Mouse (Mus musculus): Measurements from ENCODE around the gene Rep15.

Gene Rep15

GRCm38 (mm10) chr6:147032303-147032925, at the start of gene Rep15:
Rep15 (plus strand) TSS chr6:147032584.
- DNase-seq (ENCODE audit: low read depth): no peak

- peak; percentile 66 for DNase-seq (ENCODE audit: low read depth)
Measured at GRCm38 (mm10) chr6:146984569-146984968, 47.8 kb upstream of the Rep15 start.

GRCm38 (mm10) chr6:146994236-146994635, 38.1 kb upstream of the Rep15 start:
- DNase-seq (ENCODE audit: low read depth): peak; percentile 90

- no peak for DNase-seq (ENCODE audit: low read depth)
Measured at GRCm38 (mm10) chr6:146995391-146995790, 37.0 kb upstream of the Rep15 start.

- DNase-seq (ENCODE audit: low read depth): no peak
Measured at GRCm38 (mm10) chr6:146995878-146996277, 36.5 kb upstream of the Rep15 start.

GRCm38 (mm10) chr6:146997006-146997405, 35.4 kb upstream of the Rep15 start:
- DNase-seq (ENCODE audit: low read depth): no peak

DNA sequence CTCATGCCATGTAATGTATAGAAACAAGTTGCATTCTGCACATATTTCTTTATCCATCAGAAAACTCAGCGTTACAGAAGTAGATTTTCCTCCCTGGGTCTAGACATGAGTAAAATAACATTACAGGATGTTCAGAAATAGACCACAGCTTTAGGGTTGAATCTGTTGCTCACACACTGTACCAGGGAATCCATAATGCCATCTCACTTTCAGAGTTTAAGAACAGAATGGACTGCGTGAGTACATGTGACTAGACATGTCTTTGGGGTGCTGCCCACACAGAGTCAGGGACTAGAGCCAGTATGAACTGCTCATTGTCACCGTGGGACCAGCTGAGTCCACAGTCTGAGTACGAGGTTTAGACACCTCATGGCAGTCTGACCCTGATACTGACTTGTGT, 33.7 kb upstream of the Rep15 start:
- DNase-seq (ENCODE audit: low read depth): no peak

GRCm38 (mm10) chr6:146999302-146999701, 33.1 kb upstream of the Rep15 start:
- no peak for DNase-seq (ENCODE audit: low read depth)

DNA sequence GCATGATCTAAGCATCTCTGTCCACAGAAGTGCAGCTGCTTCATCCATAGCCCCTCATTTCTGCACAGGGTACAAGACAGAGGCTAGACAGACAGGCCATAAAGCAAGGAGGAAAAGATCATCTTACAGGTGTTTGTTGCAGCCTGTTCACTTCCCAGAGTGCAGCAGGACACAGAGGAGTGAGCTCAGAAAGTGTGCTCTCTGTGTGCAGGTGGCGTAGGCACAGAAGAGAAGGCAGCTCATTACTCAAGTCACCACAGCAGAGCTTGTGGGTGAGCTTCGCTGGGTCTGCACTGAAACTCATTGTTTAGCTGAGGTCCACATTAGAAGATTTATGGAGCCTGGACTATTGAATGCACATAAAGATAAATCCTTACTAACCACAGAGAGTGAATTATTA, 32.6 kb upstream of the Rep15 start:
- no peak for DNase-seq (ENCODE audit: low read depth)

GRCm38 (mm10) chr6:147008148-147008547, 24.2 kb upstream of the Rep15 start:
- DNase-seq (ENCODE audit: low read depth): peak; percentile 69

DNA sequence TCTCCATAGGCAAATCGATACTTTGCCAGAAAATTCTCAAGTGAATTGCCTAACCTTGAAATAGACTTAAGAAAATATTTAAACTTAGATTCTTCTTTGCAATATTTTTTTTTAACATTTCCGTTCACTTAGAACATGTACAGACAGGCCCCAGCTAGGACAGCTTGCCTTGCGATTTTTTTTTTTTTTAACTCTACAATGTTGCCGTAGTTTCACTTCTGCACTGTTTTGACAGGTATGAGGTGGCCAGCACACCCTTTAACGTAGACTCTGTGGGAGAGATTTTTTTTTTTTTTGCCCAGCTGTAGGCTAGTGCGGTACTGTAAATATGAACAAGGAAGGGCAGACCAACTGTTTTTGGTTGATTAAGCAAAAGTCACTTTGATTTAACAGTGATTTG, 22.0 kb upstream of the Rep15 start:
- DNase-seq (ENCODE audit: low read depth): peak; percentile 36

DNA sequence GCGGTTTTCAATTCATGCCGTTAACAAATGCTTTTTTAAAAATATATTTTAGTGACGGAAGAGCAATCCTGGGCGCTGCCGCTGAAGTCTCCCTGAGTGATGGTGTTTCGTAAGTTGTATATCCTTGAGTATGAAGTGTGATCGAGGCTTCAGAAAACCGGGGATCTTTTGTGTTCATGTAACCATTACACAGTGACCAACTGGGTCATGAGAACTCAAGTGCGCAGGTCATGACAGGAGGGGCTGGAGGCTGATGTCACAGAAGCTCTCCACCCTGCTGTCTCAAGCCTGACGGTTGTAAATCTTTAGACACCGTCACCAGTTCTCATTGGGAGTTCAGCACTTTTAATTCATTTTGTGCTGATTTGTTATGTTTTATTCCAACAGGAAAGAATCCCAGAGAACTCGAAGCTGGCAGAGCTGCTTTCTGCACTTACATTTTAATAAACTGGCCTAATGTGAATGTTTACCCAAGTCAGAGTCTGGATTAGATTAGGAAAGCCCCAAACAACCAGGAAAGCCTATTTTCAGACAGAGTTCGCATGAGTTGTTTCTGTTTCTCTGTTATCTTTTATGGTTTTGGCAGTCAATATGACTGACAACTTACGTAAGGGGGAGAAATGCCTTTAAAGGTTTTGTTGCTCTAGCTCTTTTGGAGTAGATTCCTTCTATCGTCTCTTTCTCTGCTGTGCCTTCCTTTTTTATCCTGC, 21.4 kb upstream of the Rep15 start:
- DNase-seq (ENCODE audit: low read depth): peak; percentile 84

DNA sequence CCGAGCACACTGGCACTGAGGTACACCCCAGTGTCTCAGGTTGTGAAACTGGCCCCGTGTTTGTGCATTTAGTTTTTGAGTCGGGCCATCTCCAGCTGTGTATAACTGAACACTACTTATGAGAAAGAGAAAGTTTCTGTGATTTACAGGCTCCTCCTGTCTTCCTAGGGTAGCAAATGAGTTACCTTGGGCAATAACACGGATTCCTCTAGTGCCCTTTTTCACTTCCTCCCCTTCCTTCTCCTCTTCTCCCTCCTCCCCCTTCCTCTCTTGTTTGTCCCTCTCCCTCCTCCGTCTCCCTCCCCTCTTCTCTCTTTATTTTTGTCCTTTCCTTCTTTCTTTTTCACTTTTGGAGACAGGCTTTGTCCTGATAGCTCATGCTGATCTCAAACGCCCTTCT, 20.8 kb upstream of the Rep15 start:
- no peak for DNase-seq (ENCODE audit: low read depth)

- no peak for DNase-seq (ENCODE audit: low read depth)
Measured at GRCm38 (mm10) chr6:147011977-147012376, 20.4 kb upstream of the Rep15 start.

DNA sequence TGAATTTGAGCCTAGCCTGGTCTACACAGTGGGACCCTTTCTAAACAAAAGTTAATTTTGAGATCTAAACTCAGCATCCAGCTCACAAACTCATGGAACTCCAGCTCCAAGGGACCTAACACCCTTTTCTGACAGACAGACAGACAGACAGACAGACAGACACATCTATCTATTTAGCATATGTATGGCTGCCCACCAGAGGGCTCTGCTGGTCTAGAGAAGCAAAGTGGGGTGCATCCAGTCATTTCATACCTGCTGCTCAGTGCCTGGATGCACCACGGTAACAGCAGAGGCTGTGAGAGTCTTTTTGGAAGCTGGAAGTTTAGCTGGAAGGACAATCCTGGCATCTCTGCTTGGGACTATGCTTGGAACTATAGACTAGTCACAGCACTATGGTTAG, 18.8 kb upstream of the Rep15 start:
- peak; percentile 32 for DNase-seq (ENCODE audit: low read depth)

GRCm38 (mm10) chr6:147017906-147018305, 14.5 kb upstream of the Rep15 start:
- peak; percentile 34 for DNase-seq (ENCODE audit: low read depth)

- DNase-seq (ENCODE audit: low read depth): no peak
Measured at GRCm38 (mm10) chr6:147018364-147018763, 14.0 kb upstream of the Rep15 start.

- DNase-seq (ENCODE audit: low read depth): no peak
Measured at GRCm38 (mm10) chr6:147021181-147021580, 11.2 kb upstream of the Rep15 start.

- DNase-seq (ENCODE audit: low read depth): no peak
Measured at GRCm38 (mm10) chr6:147022375-147023132, 9.8 kb upstream of the Rep15 start.

DNA sequence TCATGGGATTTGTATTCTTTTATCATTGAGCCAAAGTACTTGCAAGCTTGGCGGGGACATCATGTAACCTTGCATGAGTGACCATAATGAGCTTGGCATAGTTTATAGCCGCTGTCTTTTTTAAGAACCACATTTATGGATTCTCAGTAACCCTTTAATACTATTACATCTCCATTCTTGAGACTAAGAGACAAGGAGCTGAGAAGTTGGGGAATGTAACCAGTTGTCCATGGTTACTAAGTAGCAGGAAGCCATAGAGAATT, 9.3 kb upstream of the Rep15 start:
- DNase-seq (ENCODE audit: low read depth): no peak

- DNase-seq (ENCODE audit: low read depth): no peak
Measured at GRCm38 (mm10) chr6:147023568-147023967, 8.8 kb upstream of the Rep15 start.

DNA sequence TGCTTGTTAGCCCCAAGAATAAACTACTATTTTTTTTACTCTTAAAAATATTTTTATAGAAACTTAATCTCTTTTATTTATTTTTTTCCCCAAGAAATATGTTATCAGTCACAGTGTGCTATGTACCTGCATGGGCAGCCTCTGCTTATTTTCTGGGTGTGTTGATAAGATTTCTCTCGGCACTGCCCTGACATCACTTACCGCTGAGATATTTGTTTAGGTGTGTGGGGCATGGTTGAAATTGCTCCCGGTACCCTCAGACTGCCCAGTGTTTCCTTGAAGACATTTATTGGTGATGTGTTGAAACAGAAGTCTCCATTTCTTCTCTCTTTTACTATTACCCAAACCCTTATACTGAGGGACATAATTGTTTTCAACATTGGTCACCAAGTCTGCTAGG, 7.6 kb upstream of the Rep15 start:
- no peak for DNase-seq (ENCODE audit: low read depth)

GRCm38 (mm10) chr6:147028396-147028795, 4.0 kb upstream of the Rep15 start:
- no peak for DNase-seq (ENCODE audit: low read depth)

Data from NIH3T3 (cell line).